Mouse (Mus musculus) liver, embryonic 14.5 days (tissue): ENCODE measurements around the gene Sdr42e1. TPM values are rescaled to one million over a fixed set of nuclear protein-coding genes. Genes with fewer than 3 reads are reported as not detected.

Experiments
- ATAC-seq: fragments of 200-750 bp; cut with Nextera tagmentation; 2 replicates; pipeline ENCODE4 v1.8.0; 2017; ENCODE audit warnings: moderate number of reproducible peaks, mild to moderate bottlenecking, moderate library complexity; ENCODE audit not compliant: insufficient read depth
- DNase-seq, 3 experiments: peaks; one replicate each; pipeline ENCODE4 v3.0.0-alpha.2; 2012 to 2013; ENCODE audit warnings: low read depth in 3 of 3, low spot score in 3 of 3
- H3K27ac ChIP-seq: fragments of 300-500 bp; sonication (generic); 2 replicates; pipeline ENCODE4 v1.5.1; 2014; ENCODE audit warnings: moderate library complexity, mild to moderate bottlenecking, control low read depth, inconsistent platforms
- H3K27me3 ChIP-seq: fragments of 300-500 bp; sonication (generic); 2 replicates; pipeline ENCODE4 v1.6.1; 2014; ENCODE audit warnings: mild to moderate bottlenecking, low read length, moderate library complexity; ENCODE audit not compliant: control insufficient read depth, insufficient read depth
- H3K36me3 ChIP-seq: fragments of 300-500 bp; sonication (generic); replicated peaks from 2 replicates; pipeline ENCODE4 v1.6.1; 2014; ENCODE audit warnings: low read depth; ENCODE audit not compliant: control insufficient read depth, insufficient read depth
- H3K4me1 ChIP-seq, 2 experiments: fragments of 200-500 bp in 1 of 2; fragments of 300-500 bp in 1 of 2; sonication (generic) in 1 of 2; replicated peaks; 2 replicates each; pipeline ENCODE4 v1.6.1; 2012 to 2014; ENCODE audit warnings: antibody characterized with exemption in 1 of 2, inconsistent platforms in 1 of 2, low read length in 1 of 2; ENCODE audit not compliant: control insufficient read depth in 2 of 2, insufficient read depth in 2 of 2
- H3K4me2 ChIP-seq: fragments of 300-500 bp; sonication (generic); 2 replicates; pipeline ENCODE4 v1.6.1; 2014; ENCODE audit warnings: low read depth, mild to moderate bottlenecking, control low read depth, moderate library complexity
- H3K4me3 ChIP-seq, 2 experiments: fragments of 200-500 bp in 1 of 2; fragments of 300-500 bp in 1 of 2; sonication (generic) in 1 of 2; 2 replicates each; pipeline ENCODE4 v1.5.1; 2012 to 2014; ENCODE audit warnings: low read depth in 2 of 2, low read length in 2 of 2, mild to moderate bottlenecking in 2 of 2, control low read depth in 1 of 2, inconsistent platforms in 1 of 2, moderate library complexity in 1 of 2; ENCODE audit not compliant: insufficient read depth in 1 of 2
- H3K9ac ChIP-seq: fragments of 300-500 bp; sonication (generic); replicated peaks from 2 replicates; pipeline ENCODE4 v1.6.1; 2014; ENCODE audit warnings: mild to moderate bottlenecking, control low read depth, moderate library complexity
- H3K9me3 ChIP-seq: fragments of 300-500 bp; sonication (generic); 2 replicates; pipeline ENCODE4 v1.6.1; 2016; ENCODE audit warnings: low read length, mixed read lengths; ENCODE audit not compliant: control insufficient read depth
- CTCF ChIP-seq: IDR thresholded peaks from 2 replicates; pipeline ENCODE4 v1.5.1; 2016; ENCODE audit warnings: antibody characterized with exemption, low read depth, control low read depth
- EP300 ChIP-seq: IDR thresholded peaks from 2 replicates; pipeline ENCODE4 v1.6.1; 2016; ENCODE audit warnings: antibody characterized with exemption, low read depth
- WGBS: fragments of 180-500 bp; shearing (Covaris S2); extraction: QIAGEN DNeasy Blood & Tissue Kit; methylation state at CpG from one replicate; pipeline ENCODE4 v1.1.7; 2014; ENCODE audit not compliant: insufficient replicate concordance; 5-methylcytosine and 5-hydroxymethylcytosine counted together
- polyA plus RNA-seq, 2 experiments: library from polyadenylated mRNA; depleted of rRNA in 1 of 2; stranded (reverse) in 1 of 2; unstranded in 1 of 2; fragments of >200 nt; fragmentation: Nextera tagmentation in 1 of 2; extraction: Ambion mirVana in 1 of 2; gene quantifications; 2 replicates each; pipeline versions ENCODE4 v1.2.1 to v1.2.3; 2012 to 2014

Sdr42e1 gene
- polyA plus RNA-seq (2012; rRNA removed) = 1.7 TPM in 2 replicates
- 0.99 and 1.7 TPM in 2 replicates for polyA plus RNA-seq (2014; fragmentation: Nextera tagmentation; extraction: Ambion mirVana)

DNA sequence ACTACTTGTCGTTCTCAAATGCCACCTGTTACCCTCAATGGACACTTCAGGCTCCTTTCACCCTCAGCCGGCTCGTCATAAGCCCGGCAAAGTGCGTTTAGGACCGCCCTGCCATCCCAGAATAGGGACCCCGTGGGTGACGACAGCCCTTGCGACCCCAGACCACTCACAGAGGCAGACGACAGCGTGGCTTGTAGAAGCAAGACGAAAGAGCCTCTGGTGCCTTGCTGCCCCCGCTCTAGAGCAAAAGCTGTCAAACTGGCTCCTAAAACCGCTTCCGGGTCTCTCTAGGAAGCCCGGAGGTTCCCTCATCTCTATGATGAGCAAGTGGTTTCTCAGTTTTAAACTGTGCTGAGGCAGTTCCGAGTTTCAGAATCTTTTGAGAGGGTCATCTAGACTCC lies at the start of gene Sdr42e1:
Gene Sdr42e1, minus strand, starts transcription at position 260 of the 401 bp plus-strand sequence.
- H3K27me3 ChIP-seq = no peaks in the 10 kb centered on the region
- H3K36me3 ChIP-seq = no peaks in the 10 kb centered on the region
- H3K9me3 ChIP-seq = no peaks in the 10 kb centered on the region
- peaks cover 0 to 9% of the 10 kb centered on the region in 2 experiments; a peak in 1 of 4 replicates for H3K4me1 ChIP-seq
- H3K4me2 ChIP-seq = peak within 1 kb of the TSS; percentile 55
- no peak for TF ChIP-seq CTCF
- no peak for TF ChIP-seq EP300
- H3K27ac ChIP-seq = no peak within 1 kb of the TSS
- WGBS = 10% methylated on average over 17 of the region's 17 CpGs
- H3K4me3 ChIP-seq = peak within 1 kb of the TSS; percentile 35 to 57
- ATAC-seq (no peak), DNase-seq (peak in 1 of 3 experiments; percentile 27)
- no peak within 1 kb of the TSS; the same call in 1 of the 2 replicates for H3K9ac ChIP-seq

DNA sequence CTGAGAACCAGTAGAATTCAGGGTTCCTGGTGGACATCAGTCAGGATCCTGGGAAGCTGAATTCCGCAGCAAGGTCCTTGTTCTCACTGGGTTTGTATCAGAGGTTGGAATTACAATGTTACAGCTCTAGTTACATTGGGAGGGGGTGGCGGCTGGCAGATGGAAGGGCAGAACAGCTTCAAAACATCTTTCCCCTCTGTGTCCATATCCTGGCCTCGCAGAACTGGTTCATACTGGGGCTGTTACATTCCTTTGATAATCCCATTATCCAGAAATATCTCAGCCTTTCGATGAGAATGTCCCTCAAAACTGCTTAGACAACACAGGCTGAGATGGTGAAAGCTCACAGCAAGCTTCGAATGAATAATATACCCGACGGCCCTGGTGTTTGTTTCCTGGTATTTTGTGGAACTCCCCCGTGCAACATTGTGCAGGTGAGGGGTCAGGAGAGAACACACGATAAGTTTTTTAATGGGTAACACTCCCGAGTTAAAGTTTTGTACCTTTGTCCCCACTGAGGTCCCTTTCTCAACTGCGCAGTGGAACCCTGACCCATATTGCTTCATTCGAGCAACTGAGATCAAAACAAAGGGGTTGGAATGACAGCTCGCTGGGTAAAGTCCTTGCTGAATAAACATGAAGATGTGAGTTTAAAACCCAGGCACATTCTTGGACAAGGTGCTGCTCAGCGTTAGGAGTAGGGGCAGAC lies 44.8 kb upstream of the Sdr42e1 start:
- no peak overlapping the region for H3K4me2 ChIP-seq
- no peak overlapping the region for H3K4me3 ChIP-seq
- H3K36me3 ChIP-seq = no peaks in the 10 kb centered on the region
- WGBS = 54% methylated on average over 14 of the region's 14 CpGs
- ATAC-seq = peak; percentile 70
- peak overlapping the region; percentile 16; the same call in 1 of the 2 replicates for H3K27ac ChIP-seq
- no peak overlapping the region for H3K9ac ChIP-seq
- DNase-seq = peak in 2 of 3 experiments; percentile 34 to 37
- no peak for TF ChIP-seq EP300
- no peak for TF ChIP-seq CTCF
- H3K27me3 ChIP-seq = no peaks in the 10 kb centered on the region
- no peaks in the 10 kb centered on the region for H3K9me3 ChIP-seq
- H3K4me1 ChIP-seq = peaks cover 0 to 15% of the 10 kb centered on the region in 2 experiments; a peak in 2 of 4 replicates

DNA sequence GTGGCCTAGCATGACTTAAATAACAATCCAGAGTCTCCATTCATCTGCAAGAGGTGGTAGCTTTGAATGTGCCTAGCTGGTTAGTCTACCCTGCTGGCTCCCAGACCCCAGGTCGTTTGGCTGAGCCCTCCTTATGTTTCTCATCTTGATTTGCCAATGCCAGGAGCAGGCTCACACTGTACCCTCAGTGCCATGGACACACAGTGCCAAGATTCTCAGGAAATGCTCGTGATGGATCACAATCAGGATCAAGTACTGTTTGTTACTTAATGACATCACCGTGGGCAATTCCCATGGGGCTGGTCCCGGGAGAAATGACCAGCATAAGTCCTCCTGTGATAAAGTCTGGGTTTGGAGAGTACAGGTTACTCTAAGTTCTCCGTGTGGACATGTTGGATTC lies 42.4 kb upstream of the Sdr42e1 start:
- TF ChIP-seq CTCF = no peak
- no peak for TF ChIP-seq EP300
- H3K4me3 ChIP-seq = no peak overlapping the region
- DNase-seq = no peak
- no peak overlapping the region for H3K9ac ChIP-seq
- H3K27me3 ChIP-seq = no peaks in the 10 kb centered on the region
- no peak overlapping the region for H3K27ac ChIP-seq
- no peak overlapping the region for H3K4me2 ChIP-seq
- H3K36me3 ChIP-seq = no peaks in the 10 kb centered on the region
- 49% methylated on average over 5 of the region's 5 CpGs for WGBS
- H3K4me1 ChIP-seq = peaks cover 0 to 15% of the 10 kb centered on the region in 2 experiments; a peak in 2 of 4 replicates
- H3K9me3 ChIP-seq = no peaks in the 10 kb centered on the region
- ATAC-seq = no peak

DNA sequence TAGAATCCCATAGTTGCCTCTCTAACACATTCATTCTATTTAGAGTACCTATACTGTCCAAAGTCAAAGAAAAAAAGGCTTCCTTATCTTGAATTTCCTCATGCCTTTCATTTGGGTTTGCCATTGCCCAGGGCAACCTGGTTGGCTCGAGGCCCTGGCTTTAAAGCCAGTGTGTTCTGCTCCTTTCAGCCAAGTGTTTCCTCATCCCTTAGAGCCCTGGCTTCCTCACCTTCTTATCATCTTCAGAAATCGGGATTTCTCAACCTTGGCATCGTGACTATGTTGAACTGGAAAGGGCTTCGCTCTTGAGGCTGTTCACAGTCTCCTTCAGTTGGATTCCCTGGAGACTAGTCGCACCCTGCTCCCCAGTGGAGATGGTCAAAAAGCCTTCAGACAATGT lies 41.1 kb upstream of the Sdr42e1 start:
- no peak overlapping the region for H3K27ac ChIP-seq
- no peaks in the 10 kb centered on the region for H3K9me3 ChIP-seq
- peaks cover 0 to 15% of the 10 kb centered on the region in 2 experiments; a peak in 2 of 4 replicates for H3K4me1 ChIP-seq
- 64% methylated on average over 5 of the region's 5 CpGs for WGBS
- H3K36me3 ChIP-seq = no peaks in the 10 kb centered on the region
- no peak overlapping the region for H3K4me2 ChIP-seq
- no peak for ATAC-seq
- H3K27me3 ChIP-seq = no peaks in the 10 kb centered on the region
- H3K9ac ChIP-seq = no peak overlapping the region
- DNase-seq = no peak
- TF ChIP-seq EP300 = no peak
- no peak for TF ChIP-seq CTCF
- no peak overlapping the region for H3K4me3 ChIP-seq

DNA sequence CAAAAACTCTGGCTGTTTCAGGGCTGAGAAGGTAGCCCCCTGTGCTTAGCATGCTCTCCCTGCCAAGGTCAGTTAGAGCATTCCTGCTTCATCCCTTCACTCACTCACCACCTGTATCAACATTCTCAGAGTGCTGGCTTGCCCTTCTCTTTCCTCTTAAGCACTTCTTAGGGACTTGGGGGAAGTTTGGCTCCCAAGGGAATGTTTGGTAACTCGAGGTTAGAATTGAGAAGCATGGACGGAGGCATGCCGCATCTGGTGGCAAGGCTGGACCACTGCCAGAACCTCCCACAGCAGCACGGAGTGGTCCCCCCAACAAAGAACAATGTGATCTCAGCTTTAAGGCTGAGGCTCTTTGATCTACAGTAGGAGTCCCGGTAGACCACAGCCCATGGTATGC lies 38.7 kb upstream of the Sdr42e1 start:
- Histone ChIP-seq H3K9me3 (no peaks in the 10 kb centered on the region), H3K36me3 (no peaks in the 10 kb centered on the region), H3K27me3 (no peaks in the 10 kb centered on the region), H3K4me3 (no peak overlapping the region), H3K4me2 (no peak overlapping the region), H3K9ac (no peak overlapping the region), H3K4me1 (peaks cover 0 to 1% of the 10 kb centered on the region in 2 experiments; a peak in 1 of 4 replicates), H3K27ac (no peak overlapping the region)
- TF ChIP-seq EP300 (no peak), CTCF (no peak)
- no peak for ATAC-seq
- WGBS = 55% methylated on average over 5 of the region's 5 CpGs
- DNase-seq = no peak
